Mouse (Mus musculus): ENCODE measurements at regions not wholly inside any gene's neighbourhood (a gene's known extent, or its start where the extent isn't known, plus 50 kb on each side); places are given as distances from the start of the nearest gene placed in this dataset.

DNA sequence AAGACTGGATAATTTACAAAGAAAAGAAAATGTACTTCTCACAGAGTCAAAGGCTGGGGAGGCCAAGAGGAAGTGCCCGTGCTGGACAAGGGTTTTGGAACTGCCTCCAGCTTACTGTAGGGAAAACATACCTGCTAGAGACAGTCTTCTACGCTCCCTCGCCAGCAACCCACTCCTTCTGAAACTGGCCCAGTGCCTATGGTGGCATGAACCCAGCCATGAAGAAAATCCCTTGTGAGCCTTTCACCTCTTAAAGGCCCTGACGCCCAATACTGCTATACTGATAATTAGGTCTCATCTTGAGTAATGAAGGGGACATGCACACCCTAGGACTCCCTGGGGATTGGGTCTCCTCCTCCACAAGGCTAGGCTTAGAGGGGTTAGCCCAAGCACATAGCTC is 76.6 kb upstream of the Syt6 start:
- 96% methylated on average over 4 of the region's 4 CpGs for WGBS
- DNase-seq (ENCODE audit: low read depth, low spot score) = no peak

DNA sequence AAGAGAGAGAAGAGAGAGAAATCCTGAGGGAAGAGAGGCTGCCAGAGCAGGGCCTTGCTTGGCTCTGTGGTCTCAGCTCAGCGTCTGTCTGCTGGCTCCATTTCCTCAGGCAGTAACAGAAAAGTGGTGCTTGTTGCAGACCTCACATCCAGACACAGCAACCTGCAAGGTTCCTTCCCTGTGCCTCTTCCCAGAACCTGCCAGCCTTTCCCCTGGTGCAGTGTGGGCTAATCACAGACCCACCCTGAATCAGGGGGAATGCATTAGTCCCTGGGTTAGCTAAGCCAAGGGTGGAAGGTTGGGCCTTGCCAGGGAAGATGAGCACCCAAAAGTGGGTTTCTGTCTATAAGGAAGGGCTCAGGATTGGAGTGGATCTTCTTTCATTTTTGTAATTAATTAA is 75.2 kb upstream of the Syt6 start:
- DNase-seq (ENCODE audit: low read depth, low spot score) = no peak
- 94% methylated on average over 1 of the region's 1 CpGs for WGBS

DNA sequence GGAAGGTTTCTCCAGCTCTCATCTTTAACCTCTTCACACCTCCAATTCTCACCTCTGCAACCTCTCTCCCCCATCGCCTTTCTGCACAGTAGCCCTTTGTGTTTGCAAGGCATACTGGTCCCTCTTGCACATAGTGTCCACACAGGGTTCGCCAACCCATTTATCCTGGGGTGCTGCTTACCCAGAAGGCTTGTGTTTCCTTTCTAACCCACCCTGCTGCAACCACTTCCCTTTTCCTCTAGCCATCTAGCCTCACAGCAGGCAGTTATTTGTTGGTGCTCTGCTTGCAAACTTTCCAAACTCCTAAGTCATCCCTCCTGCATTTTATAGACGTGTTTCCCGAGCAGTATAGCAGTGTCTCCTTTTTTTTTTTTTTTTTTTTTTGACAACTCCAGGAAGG is 74.7 kb upstream of the Syt6 start:
- WGBS = 52% methylated on average over 4 of the region's 4 CpGs

DNA sequence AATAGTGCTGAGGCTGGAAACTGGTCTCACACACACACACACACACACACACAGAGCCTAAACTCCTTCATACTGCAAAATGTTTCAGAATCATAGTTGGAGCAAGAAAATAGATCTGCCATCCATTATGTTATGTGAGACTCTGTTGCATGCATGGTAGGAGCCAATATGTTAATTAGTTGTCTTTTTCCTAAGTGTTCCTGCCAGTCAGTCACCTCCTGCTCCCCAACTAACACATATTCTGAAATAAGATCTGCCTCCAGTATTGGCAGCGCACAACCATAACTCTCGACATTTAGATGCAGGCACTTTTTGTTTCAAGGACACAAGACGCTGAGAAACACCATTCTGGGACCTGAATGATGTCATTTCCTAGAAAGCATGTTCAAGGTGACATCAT is 70.9 kb upstream of the Syt6 start:
- no peak for DNase-seq (ENCODE audit: low read depth, low spot score)
- 75% methylated on average over 3 of the region's 3 CpGs for WGBS

More for the DNA sequence above, 74.7 kb upstream of the Syt6 start:
- DNase-seq (ENCODE audit: low read depth, low spot score) = no peak

DNA sequence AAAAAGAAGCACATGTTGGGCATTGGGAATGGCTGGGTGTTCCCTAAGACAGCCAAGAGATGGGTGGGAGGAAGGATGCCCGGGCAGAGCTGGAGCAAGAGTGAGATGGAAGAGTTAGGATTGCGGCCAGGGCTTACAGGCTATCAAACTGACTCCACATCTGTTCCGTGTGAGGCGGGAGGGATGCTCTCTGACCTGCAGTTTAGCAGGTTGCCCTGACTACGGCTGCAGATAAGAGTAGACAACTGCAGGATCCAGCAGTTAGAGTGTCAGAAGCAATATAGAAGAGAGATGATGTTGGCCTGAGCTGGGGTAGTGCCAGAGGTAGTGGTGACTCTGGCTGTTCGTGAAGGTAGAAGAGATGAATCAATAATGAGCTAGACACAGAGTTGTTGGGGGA is 61.6 kb upstream of the Syt6 start:
- WGBS = 77% methylated on average over 6 of the region's 6 CpGs
- no peak for DNase-seq (ENCODE audit: low read depth, low spot score)

DNA sequence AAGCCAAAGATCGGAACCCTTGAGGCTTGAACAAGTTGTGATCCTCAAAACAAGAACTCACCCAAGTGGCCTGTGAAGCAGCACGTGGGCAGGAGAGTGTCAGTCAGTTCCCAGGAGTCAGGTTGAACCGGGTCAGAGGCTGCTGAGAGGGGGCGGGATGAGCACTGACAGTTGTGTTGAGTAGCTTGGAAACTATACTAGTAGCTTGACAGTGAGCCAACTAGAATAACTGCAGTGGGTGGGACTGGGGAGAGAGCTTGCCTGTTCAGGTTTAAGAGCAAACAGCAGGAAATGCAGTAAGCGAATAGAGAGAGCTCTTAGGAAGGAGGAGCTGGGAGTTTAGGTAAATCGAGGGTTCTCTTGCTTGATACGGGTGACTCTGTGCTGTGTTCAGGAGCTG is 61.0 kb upstream of the Syt6 start:
- 33% methylated on average over 7 of the region's 7 CpGs for WGBS
- DNase-seq (ENCODE audit: low read depth, low spot score) = no peak

DNA sequence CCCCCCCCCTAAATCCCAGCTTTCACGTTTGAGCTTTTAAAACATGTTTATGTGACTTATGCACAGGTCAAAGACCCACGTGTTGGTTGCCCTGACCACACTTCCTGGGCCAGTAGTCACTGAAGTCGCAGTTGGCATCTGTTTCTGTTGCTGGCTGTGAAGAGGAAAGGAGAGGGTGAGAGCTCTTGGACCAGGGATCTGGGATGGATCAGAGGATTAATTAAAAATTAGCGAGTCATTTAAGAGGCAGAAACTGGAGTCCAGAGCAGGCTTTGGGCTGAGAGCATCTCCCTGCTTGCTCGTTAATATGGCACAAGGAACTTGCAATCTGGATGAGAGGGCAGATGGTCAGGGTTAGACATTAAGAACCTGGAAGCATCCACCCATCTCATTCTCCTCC is 59.1 kb upstream of the Syt6 start:
- no peak for DNase-seq (ENCODE audit: low read depth, low spot score)
- WGBS = 70% methylated on average over 5 of the region's 5 CpGs

DNA sequence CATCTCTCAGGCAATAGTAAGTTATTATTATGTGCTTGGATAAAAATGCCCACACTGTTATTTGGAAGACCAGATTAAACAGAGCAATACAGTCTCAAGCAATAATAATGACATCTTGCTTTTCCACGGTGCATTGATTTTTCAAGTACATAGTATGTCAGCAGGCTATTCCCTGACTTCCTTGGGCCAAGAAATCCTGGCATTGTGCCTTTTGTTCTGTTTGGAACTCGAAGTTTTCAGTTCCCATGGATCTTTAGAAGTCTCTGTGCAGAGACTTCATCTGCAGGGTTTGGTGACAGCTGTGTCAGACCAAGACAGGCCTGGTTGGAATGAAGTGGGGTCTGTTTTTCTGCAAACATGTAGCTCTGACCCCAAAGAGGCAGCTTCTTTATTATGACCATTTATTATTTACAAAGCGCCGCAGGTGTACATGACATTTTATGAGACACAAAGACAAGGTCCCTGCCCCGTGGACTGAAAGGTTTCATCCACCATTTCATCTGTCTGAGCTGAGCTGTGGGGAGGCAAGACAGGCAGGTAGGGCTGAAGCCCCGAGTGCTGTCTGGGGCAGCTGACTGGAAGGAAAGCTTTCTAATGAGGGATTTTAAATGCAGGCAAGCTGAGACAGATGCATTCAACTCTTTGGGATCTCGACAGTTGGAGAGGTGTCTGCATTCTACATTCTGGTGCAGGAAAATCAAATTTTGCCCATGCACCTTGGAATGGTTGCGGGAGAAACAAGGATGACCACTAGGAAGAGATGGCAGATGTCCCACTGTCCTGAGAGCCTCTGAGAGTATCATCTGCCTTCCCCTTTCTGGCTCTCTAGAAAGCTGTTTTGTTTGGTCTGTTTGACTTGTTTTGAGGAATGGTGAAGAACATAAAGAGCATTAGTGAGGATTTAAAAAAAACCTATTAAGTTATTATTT is 57.4 kb upstream of the Syt6 start:
- no peak for DNase-seq (ENCODE audit: low read depth, low spot score)
- 44% methylated on average over 8 of the region's 8 CpGs for WGBS

DNA sequence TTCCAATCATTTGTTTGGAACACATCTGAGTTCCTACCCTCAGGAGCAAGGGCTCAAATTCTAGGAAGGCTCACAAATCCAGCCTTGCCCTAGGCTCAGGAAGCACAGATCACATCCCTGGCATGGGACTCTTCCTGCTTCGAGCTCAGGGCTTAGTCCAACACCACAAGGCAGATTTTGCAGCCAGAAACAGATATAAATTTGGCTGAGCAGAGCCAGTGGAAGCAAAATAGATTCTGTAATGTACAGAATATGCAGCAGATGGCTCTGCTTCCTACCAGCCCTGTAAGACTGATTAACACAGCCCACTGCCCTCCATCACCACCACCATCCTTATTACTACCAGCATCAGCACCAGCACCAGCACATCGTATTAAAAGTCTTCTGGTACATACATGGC is 56.4 kb upstream of the Syt6 start:
- 86% methylated on average over 2 of the region's 2 CpGs for WGBS

More for the DNA sequence above, 56.4 kb upstream of the Syt6 start:
- DNase-seq (ENCODE audit: low read depth, low spot score) = no peak

Data from large intestine, adult 2 months (tissue).